30 mouse cellular contexts compared by ENCODE assay signal in the genomic region with DNA sequence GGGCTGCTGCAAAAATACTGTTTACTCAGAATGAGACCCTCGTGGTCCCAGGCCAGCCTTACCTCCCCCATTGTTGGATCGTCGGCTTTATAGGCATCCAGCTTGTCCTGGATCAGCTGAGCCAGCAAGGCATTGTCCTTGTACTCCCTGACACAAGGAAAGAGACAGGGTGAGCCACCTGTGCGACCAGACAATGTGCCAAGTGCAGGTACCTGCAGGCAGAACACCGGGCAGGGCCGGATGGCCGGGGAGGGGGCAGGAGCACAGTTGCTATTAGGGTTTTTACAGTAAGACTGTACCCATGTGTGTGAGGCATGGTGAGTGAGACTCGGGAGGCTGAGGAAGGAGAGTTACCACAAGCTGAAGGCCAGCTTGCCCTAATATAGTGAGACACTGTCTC. TPM values are rescaled to one million over a fixed set of nuclear protein-coding genes. Genes with fewer than 3 reads are reported as not detected.
DNase-seq lines count a peak whose midpoint lies in the region; ATAC-seq and TF ChIP-seq lines count a peak whose summit lies in the region.
"Had no signal": no experiment of that assay in that cellular context is flagged by ENCODE, and none has a peak within 500 bp of the region (broad histone marks: within the 10 kb centered on the region; RNA-seq: fewer than 3 reads in every experiment).

No protein-coding gene starts in this region.

- peaks cover 11% of the 10 kb centered on the region for H3K4me1 ChIP-seq in limb, embryonic 12.5 days (replicated peaks)
- peaks cover 22% of the 10 kb centered on the region for H3K4me1 ChIP-seq in limb, embryonic 10.5 days
- peaks cover 58% of the 10 kb centered on the region for H3K4me1 ChIP-seq in cerebellum, adult 2 months (ENCODE audit: control insufficient read depth, insufficient read depth, low read length)
- H3K4me1 ChIP-seq in lung, adult 2 months (ENCODE audit: control insufficient read depth, insufficient read depth, low read length): no peaks in the 10 kb centered on the region
- H3K4me1 ChIP-seq: embryonic facial prominence, embryonic 12.5 days; forebrain, embryonic 10.5 days; heart, embryonic 13.5 days; midbrain, embryonic 12.5 days had no signal

- no peak for ATAC-seq in limb, embryonic 12.5 days (ENCODE audit: insufficient number of reproducible peaks, insufficient read depth, low FRiP score, low TSS enrichment, low read depth)
- ATAC-seq: forebrain, embryonic 16.5 days; hindbrain, embryonic 16.5 days; Patski had no signal

- no peak overlapping the region for H3K9ac ChIP-seq in limb, embryonic 12.5 days (replicated peaks)
- H3K9ac ChIP-seq: embryonic facial prominence, embryonic 12.5 days; heart, embryonic 13.5 days; liver, embryonic 14.5 days; lung, embryonic 14.5 days; midbrain, embryonic 12.5 days; neural tube, embryonic 13.5 days had no signal

- H3K9me3 ChIP-seq in limb, embryonic 12.5 days: no peaks in the 10 kb centered on the region
- H3K9me3 ChIP-seq in limb, embryonic 10.5 days (replicated peaks): no peaks in the 10 kb centered on the region
- H3K9me3 ChIP-seq: embryonic facial prominence, embryonic 12.5 days; forebrain, embryonic 10.5 days; heart, embryonic 13.5 days; midbrain, embryonic 12.5 days; neural tube, embryonic 13.5 days had no signal

- H3K27ac ChIP-seq in limb, embryonic 12.5 days: 0 out of 2 replicates have a peak overlapping the region, but pooled peaks have one; percentile 31
- no peak overlapping the region for H3K27ac ChIP-seq in limb, embryonic 10.5 days
- H3K27ac ChIP-seq in cerebellum, adult 2 months (ENCODE audit: insufficient read depth, low read length): peak overlapping the region; percentile 97
- H3K27ac ChIP-seq: embryonic facial prominence, embryonic 12.5 days; gastrocnemius, adult 2 months; heart, adult 2 months; heart, embryonic 13.5 days; liver, embryonic 14.5 days; neural tube, embryonic 13.5 days had no signal

- no peak overlapping the region for H3K4me3 ChIP-seq in limb, embryonic 12.5 days (replicated peaks)
- H3K4me3 ChIP-seq in limb, embryonic 10.5 days: no peak overlapping the region
- H3K4me3 ChIP-seq in cerebellum, adult 2 months (replicated peaks; ENCODE audit: insufficient read depth, low read depth, low read length): no peak overlapping the region
- H3K4me3 ChIP-seq in lung, adult 2 months (replicated peaks; ENCODE audit: extremely low read depth, low read depth, low read length): no peak overlapping the region
- H3K4me3 ChIP-seq: embryonic facial prominence, embryonic 12.5 days; forebrain, embryonic 10.5 days; gastrocnemius, adult 2 months; heart, adult 2 months; heart, embryonic 13.5 days; midbrain, embryonic 12.5 days; neural tube, embryonic 13.5 days had no signal

- no peaks in the 10 kb centered on the region for H3K27me3 ChIP-seq in limb, embryonic 12.5 days
- H3K27me3 ChIP-seq in limb, embryonic 10.5 days (ENCODE audit: low read depth, poor library complexity, severe bottlenecking): no peaks in the 10 kb centered on the region
- H3K27me3 ChIP-seq in cerebellum, adult 2 months (ENCODE audit: control insufficient read depth, insufficient read depth, low read length): no peaks in the 10 kb centered on the region
- H3K27me3 ChIP-seq: embryonic facial prominence, embryonic 12.5 days; heart, embryonic 13.5 days; midbrain, embryonic 12.5 days; neural tube, embryonic 13.5 days; Patski had no signal

- H3K36me3 ChIP-seq in limb, embryonic 12.5 days: peaks cover 57% of the 10 kb centered on the region
- peaks cover 23% of the 10 kb centered on the region for H3K36me3 ChIP-seq in limb, embryonic 10.5 days

- WGBS in limb, embryonic 12.5 days: 81% methylated on average over 8 of the region's 8 CpGs
- WGBS in limb, embryonic 10.5 days: 90% methylated on average over 8 of the region's 8 CpGs
- 13% methylated on average over 8 of the region's 8 CpGs for WGBS in cerebellum, adult 2 months
- 84% methylated on average over 8 of the region's 8 CpGs for WGBS in lung, adult 2 months

- TF ChIP-seq CTCF in cerebellum, adult 2 months (IDR thresholded peaks at IDR 0.05; ENCODE audit: borderline replicate concordance, insufficient read depth, low read depth, low read length): no peak
- TF ChIP-seq CTCF in lung, adult 2 months (IDR thresholded peaks at IDR 0.05; ENCODE audit: insufficient read depth, low read length): no peak

- DNase-seq in limb, embryonic 10.5 days (ENCODE audit: low spot score): no peak
- peak; percentile 73 to 85 for DNase-seq in cerebellum, adult 2 months
- peak; percentile 76 to 81 for DNase-seq in cerebellum, postnatal 25 days
- no peak for DNase-seq in layer of hippocampus, postnatal 10 days (ENCODE audit: low spot score in 2 of 2)
- DNase-seq in adrenal gland, adult (ENCODE audit: inconsistent age in 2 of 2, low spot score in 1 of 2): no peak
- DNase-seq in lung, adult 2 months: no peak
- DNase-seq: adrenal gland, postnatal 25 days; gastrocnemius, adult 2 months; gastrocnemius, postnatal 36 days; heart, adult 2 months; heart, postnatal 10 days; kidney, adult 2 months; kidney, postnatal 4 days; layer of hippocampus, postnatal 36 days; left cerebral cortex, postnatal 4 days; liver; lung, postnatal 14 days; thymus, adult 2 months; thymus, postnatal 36 days had no signal

- no peak for TF ChIP-seq POLR2A in cerebellum, adult 2 months (IDR thresholded peaks at IDR 0.05; ENCODE audit: borderline replicate concordance, insufficient read depth, low read length)
- TF ChIP-seq POLR2A in lung, adult 2 months (IDR thresholded peaks at IDR 0.05; ENCODE audit: borderline replicate concordance, extremely low read depth, low read depth, low read length): no peak

- H3K4me2 ChIP-seq in limb, embryonic 12.5 days: no peak overlapping the region
- H3K4me2 ChIP-seq: embryonic facial prominence, embryonic 12.5 days; heart, embryonic 13.5 days; lung, embryonic 14.5 days; midbrain, embryonic 12.5 days; neural tube, embryonic 13.5 days had no signal

RNA-seq across cellular contexts. Expression of gene Cfap157, which starts 27.7 kb away (rescaled TPM):
- polyA plus RNA-seq in limb, embryonic 12.5 days (2016; fragmentation: Nextera tagmentation; extraction: Ambion mirVana): 0.35 and 1.2 TPM in 2 replicates
- polyA plus RNA-seq in limb, embryonic 10.5 days (2016; fragmentation: Nextera tagmentation; extraction: Ambion mirVana): 0.26 and 1.3 TPM in 2 replicates
- polyA plus RNA-seq in cerebellum, adult 2 months (2012; rRNA removed): 0.70 and 1.7 TPM in 2 replicates
- total RNA-seq in layer of hippocampus, postnatal 10 days (2021): under 1 TPM; 0.75 to 0.76 TPM
- polyA plus RNA-seq in lung, adult 2 months (2012; rRNA removed): 2.1 and 2.4 TPM in 2 replicates
- total RNA-seq: adrenal gland, postnatal 25 days; gastrocnemius, adult 2 months; gastrocnemius, postnatal 36 days; heart, adult 2 months had no signal
- polyA plus RNA-seq: kidney, adult 2 months; liver, embryonic 14.5 days had no signal

RNA-seq across cellular contexts. Expression of gene Stxbp1, which starts 35.1 kb away (rescaled TPM):
- polyA plus RNA-seq in limb, embryonic 12.5 days (2016; fragmentation: Nextera tagmentation; extraction: Ambion mirVana): 18.8 and 20.0 TPM in 2 replicates
- polyA plus RNA-seq in limb, embryonic 10.5 days (2016; fragmentation: Nextera tagmentation; extraction: Ambion mirVana): 10.9 and 12.9 TPM in 2 replicates
- 889 and 932 TPM in 2 replicates for polyA plus RNA-seq in cerebellum, adult 2 months (2012; rRNA removed)
- 100 to 1,000 TPM; 525 to 547 TPM for total RNA-seq in layer of hippocampus, postnatal 10 days (2021)
- 26.3 and 37.9 TPM in 2 replicates for polyA plus RNA-seq in lung, adult 2 months (2012; rRNA removed)

RNA-seq across cellular contexts. Expression of gene Ptrh1, which starts 36.4 kb away (rescaled TPM):
- 3.8 and 4.2 TPM in 2 replicates for polyA plus RNA-seq in limb, embryonic 12.5 days (2016; fragmentation: Nextera tagmentation; extraction: Ambion mirVana)
- polyA plus RNA-seq in limb, embryonic 10.5 days (2016; fragmentation: Nextera tagmentation; extraction: Ambion mirVana): 5.3 and 5.6 TPM in 2 replicates
- 7.4 and 8.5 TPM in 2 replicates for polyA plus RNA-seq in cerebellum, adult 2 months (2012; rRNA removed)
- total RNA-seq in layer of hippocampus, postnatal 10 days (2021): 10 to 100 TPM in 1 of 2 experiments, 1 to 10 TPM in 1; 5.4 to 11.5 TPM
- 5.6 and 10.7 TPM in 2 replicates for polyA plus RNA-seq in lung, adult 2 months (2012; rRNA removed)

RNA-seq across cellular contexts. Expression of gene Ttc16, which starts 36.5 kb away (rescaled TPM):
- polyA plus RNA-seq in limb, embryonic 12.5 days (2016; fragmentation: Nextera tagmentation; extraction: Ambion mirVana): 0.28 and 0.35 TPM in 2 replicates
- polyA plus RNA-seq in limb, embryonic 10.5 days (2016; fragmentation: Nextera tagmentation; extraction: Ambion mirVana): 0.23 and 0.38 TPM in 2 replicates
- polyA plus RNA-seq in cerebellum, adult 2 months (2012; rRNA removed): 2.0 and 2.6 TPM in 2 replicates
- total RNA-seq in layer of hippocampus, postnatal 10 days (2021): under 1 TPM; 0.71 to 0.94 TPM
- polyA plus RNA-seq in lung, adult 2 months (2012; rRNA removed): 9.7 and 12.0 TPM in 2 replicates
- total RNA-seq: gastrocnemius, adult 2 months; gastrocnemius, postnatal 36 days; heart, postnatal 10 days had no signal

RNA-seq across cellular contexts. Expression of gene Tor2a, which starts 54.9 kb away (rescaled TPM):
- polyA plus RNA-seq in limb, embryonic 12.5 days (2016; fragmentation: Nextera tagmentation; extraction: Ambion mirVana): 58.8 and 62.7 TPM in 2 replicates
- 52.9 and 61.1 TPM in 2 replicates for polyA plus RNA-seq in limb, embryonic 10.5 days (2016; fragmentation: Nextera tagmentation; extraction: Ambion mirVana)
- polyA plus RNA-seq in cerebellum, adult 2 months (2012; rRNA removed): 41.6 and 43.8 TPM in 2 replicates
- total RNA-seq in layer of hippocampus, postnatal 10 days (2021): 10 to 100 TPM; 28.9 to 32.9 TPM
- polyA plus RNA-seq in lung, adult 2 months (2012; rRNA removed): 65.3 and 67.8 TPM in 2 replicates

Comparison
In these comparisons a context has a peak if more than half of its experiments do, and no peak if none do; other contexts are left out.
1. DNase-seq: peak in cerebellum, adult 2 months (2 of 2) and cerebellum, postnatal 25 days (2 of 2); none in limb, embryonic 10.5 days (single experiment), layer of hippocampus, postnatal 10 days (0 of 2), adrenal gland, adult (0 of 2) and lung, adult 2 months (single experiment).
2. RNA of gene Stxbp1, which starts 35.1 kb away (polyA plus RNA-seq): 889 to 932 TPM in cerebellum, adult 2 months; 26.3 to 37.9 TPM in lung, adult 2 months, 18.8 to 20.0 TPM in limb, embryonic 12.5 days and 10.9 to 12.9 TPM in limb, embryonic 10.5 days; every median in the first group is over 10 times any median in the second.